Mouse (Mus musculus) limb, embryonic 14.5 days (tissue): ENCODE results near the gene Cd248. TPM values are rescaled to one million over a fixed set of nuclear protein-coding genes. Genes with fewer than 3 reads are reported as not detected.
A peak's percentile ranks its signal among the peaks of the same experiment; 100 is the strongest.
"Not testable (repeated sequence)": the region's sequence is repeated elsewhere in the genome, so short reads cannot be mapped to it uniquely, and the experiment has no call there.

ENCODE experiments used
- ATAC-seq: fragments of 200-750 bp; cut with Nextera tagmentation; 2 replicates; pipeline ENCODE4 v1.8.0; 2017; ENCODE audit warnings: low read depth, moderate number of reproducible peaks, moderate TSS enrichment; ENCODE audit not compliant: low FRiP score
- DNase-seq: peaks from one replicate; pipeline ENCODE4 v3.0.0-alpha.2; 2015; ENCODE audit warnings: low spot score
- H3K27ac ChIP-seq: fragments of 300-500 bp; sonication (generic); replicated peaks from 2 replicates; pipeline ENCODE4 v1.5.1; 2014; ENCODE audit warnings: low read depth, mild to moderate bottlenecking, low read length, moderate library complexity, mixed read lengths
- H3K27me3 ChIP-seq: fragments of 300-500 bp; sonication (generic); 2 replicates; pipeline ENCODE4 v1.6.1; 2014; ENCODE audit warnings: low read length, mixed read lengths; ENCODE audit not compliant: control insufficient read depth, insufficient read depth
- H3K36me3 ChIP-seq: fragments of 300-500 bp; sonication (generic); 2 replicates; pipeline ENCODE4 v1.6.1; 2014; ENCODE audit warnings: mild to moderate bottlenecking, low read length, moderate library complexity, mixed read lengths; ENCODE audit not compliant: control insufficient read depth, insufficient read depth
- H3K4me1 ChIP-seq: fragments of 300-500 bp; sonication (generic); 2 replicates; pipeline ENCODE4 v1.6.1; 2014; ENCODE audit warnings: antibody characterized with exemption, low read length, mixed read lengths; ENCODE audit not compliant: control insufficient read depth, insufficient read depth
- H3K4me2 ChIP-seq: fragments of 300-500 bp; sonication (generic); replicated peaks from 2 replicates; pipeline ENCODE4 v1.6.1; 2014; ENCODE audit warnings: low read depth, mild to moderate bottlenecking, low read length, moderate library complexity; ENCODE audit not compliant: severe bottlenecking
- H3K4me3 ChIP-seq: fragments of 300-500 bp; sonication (generic); replicated peaks from 2 replicates; pipeline ENCODE4 v1.5.1; 2014; ENCODE audit warnings: low read length
- H3K9ac ChIP-seq: fragments of 300-500 bp; sonication (generic); 2 replicates; pipeline ENCODE4 v1.6.1; 2014; ENCODE audit warnings: mild to moderate bottlenecking, low read depth, low read length, moderate library complexity; ENCODE audit not compliant: severe bottlenecking
- H3K9me3 ChIP-seq: fragments of 300-500 bp; sonication (generic); 2 replicates; pipeline ENCODE4 v1.6.1; 2016; ENCODE audit warnings: low read length; ENCODE audit not compliant: control insufficient read depth
- POLR2A ChIP-seq: fragments of 200-500 bp; IDR thresholded peaks from 2 replicates; pipeline ENCODE4 v1.8.0; 2012; ENCODE audit warnings: inconsistent platforms, mild to moderate bottlenecking, moderate library complexity, borderline replicate concordance; ENCODE audit not compliant: insufficient read depth, insufficient read length; ENCODE audit errors: extremely low read depth
- WGBS: fragments of 180-500 bp; shearing (Covaris S2); extraction: QIAGEN DNeasy Blood & Tissue Kit; methylation state at CpG from one replicate; pipeline ENCODE4 v1.1.7; 2014; 5-methylcytosine and 5-hydroxymethylcytosine counted together
- polyA plus RNA-seq, 2 experiments: library from polyadenylated mRNA; depleted of rRNA in 1 of 2; stranded (reverse) in 1 of 2; unstranded in 1 of 2; fragments of >200 nt; fragmentation: Nextera tagmentation in 1 of 2; extraction: Ambion mirVana in 1 of 2; gene quantifications; 2 replicates each; pipeline versions ENCODE4 v1.2.1 to v1.2.3; 2012 to 2014

Cd248 gene
- polyA plus RNA-seq, 2 experiments, result 97.5 to 127 TPM

- H3K4me3 ChIP-seq, result no peak overlapping the region
- DNase-seq, result no peak
- no peaks in the 10 kb centered on the region for H3K9me3 ChIP-seq
- no peak for TF ChIP-seq POLR2A
- no peak overlapping the region for H3K4me2 ChIP-seq
- no peak overlapping the region for H3K9ac ChIP-seq
- 70% methylated on average over 22 of the region's 24 CpGs for WGBS
- H3K4me1 ChIP-seq, result peaks cover 4% of the 10 kb centered on the region
- H3K36me3 ChIP-seq, result no peaks in the 10 kb centered on the region
- peaks cover 58% of the 10 kb centered on the region for H3K27me3 ChIP-seq
- no peak for ATAC-seq
- no peak overlapping the region for H3K27ac ChIP-seq
Measured at GRCm38 (mm10) chr19:5082596-5082995, 14.7 kb downstream of the Cd248 start.

GRCm38 (mm10) chr19:5083961-5084833, 16.3 kb downstream of the Cd248 start:
- ATAC-seq (no peak), DNase-seq (no peak)
- peak overlapping the region; percentile 42; the same call in 1 of the 2 replicates for H3K4me3 ChIP-seq
- no peak overlapping the region for H3K27ac ChIP-seq
- peaks cover 10% of the 10 kb centered on the region for H3K4me1 ChIP-seq
- 56% methylated on average over 3 of the region's 3 CpGs for WGBS
- H3K4me2 ChIP-seq, result no peak overlapping the region
- peaks cover 58% of the 10 kb centered on the region for H3K27me3 ChIP-seq
- no peak for TF ChIP-seq POLR2A
- H3K9me3 ChIP-seq, result no peaks in the 10 kb centered on the region
- H3K9ac ChIP-seq, result no peak overlapping the region
- H3K36me3 ChIP-seq, result 0 out of 2 replicates have a peak, but pooled peaks cover under 1% of the 10 kb centered on the region

GRCm38 (mm10) chr19:5084834-5085144, 16.9 kb downstream of the Cd248 start:
- H3K9ac ChIP-seq, result no peak overlapping the region
- peaks cover 58% of the 10 kb centered on the region for H3K27me3 ChIP-seq
- no peak for TF ChIP-seq POLR2A
- no peak overlapping the region for H3K27ac ChIP-seq
- peak overlapping the region; percentile 74 for H3K4me2 ChIP-seq
- H3K4me3 ChIP-seq, result peak overlapping the region; percentile 42
- no peak for ATAC-seq
- no peaks in the 10 kb centered on the region for H3K9me3 ChIP-seq
- WGBS, result 6% methylated on average over 14 of the region's 15 CpGs
- peaks cover 14% of the 10 kb centered on the region for H3K4me1 ChIP-seq
- H3K36me3 ChIP-seq, result peaks cover 5% of the 10 kb centered on the region; the same call in 1 of the 2 replicates
- no peak for DNase-seq

- peaks cover 9% of the 10 kb centered on the region for H3K36me3 ChIP-seq
- DNase-seq, result no peak
- peaks cover 14% of the 10 kb centered on the region for H3K4me1 ChIP-seq
- H3K27ac ChIP-seq, result no peak within 1 kb of the TSS
- no peak for TF ChIP-seq POLR2A
- H3K9ac ChIP-seq, result peak within 1 kb of the TSS; percentile 36
- H3K27me3 ChIP-seq, result peaks cover 58% of the 10 kb centered on the region
- peak within 1 kb of the TSS; percentile 74 for H3K4me2 ChIP-seq
- peak within 1 kb of the TSS; percentile 42 for H3K4me3 ChIP-seq
- ATAC-seq, result no peak
- under 1% methylated on average over 54 of the region's 69 CpGs for WGBS
- no peaks in the 10 kb centered on the region for H3K9me3 ChIP-seq
Measured at GRCm38 (mm10) chr19:5085145-5085863, 17.4 kb downstream of the Cd248 start, which contains the start of gene Tmem151a. TSS of gene Tmem151a (minus strand) at chr19:5085531.

GRCm38 (mm10) chr19:5086533-5086932, 18.7 kb downstream of the Cd248 start:
- H3K27ac ChIP-seq, H3K4me2 ChIP-seq, DNase-seq, H3K4me3 ChIP-seq, H3K9ac ChIP-seq, ATAC-seq, H3K9me3 ChIP-seq: not testable (repeated sequence)
- H3K27me3 ChIP-seq, result peaks cover 48% of the 10 kb centered on the region
- H3K4me1 ChIP-seq, result peaks cover 14% of the 10 kb centered on the region
- peaks cover 21% of the 10 kb centered on the region for H3K36me3 ChIP-seq
- 57% methylated on average over 4 of the region's 4 CpGs for WGBS
